Mouse (Mus musculus) adrenal gland (tissue): ENCODE data around the gene Tppp2.
"Not testable (repeated sequence)": the region's sequence is repeated elsewhere in the genome, so short reads cannot be mapped to it uniquely, and the experiment has no call there.

Experiments
- intact Hi-C: fragments of 180-260 bp; cut with DNase I; formaldehyde crosslinking; loops from one replicate; pipeline ENCODE4 v1.15.1; 2025

Tppp2 gene

DNA sequence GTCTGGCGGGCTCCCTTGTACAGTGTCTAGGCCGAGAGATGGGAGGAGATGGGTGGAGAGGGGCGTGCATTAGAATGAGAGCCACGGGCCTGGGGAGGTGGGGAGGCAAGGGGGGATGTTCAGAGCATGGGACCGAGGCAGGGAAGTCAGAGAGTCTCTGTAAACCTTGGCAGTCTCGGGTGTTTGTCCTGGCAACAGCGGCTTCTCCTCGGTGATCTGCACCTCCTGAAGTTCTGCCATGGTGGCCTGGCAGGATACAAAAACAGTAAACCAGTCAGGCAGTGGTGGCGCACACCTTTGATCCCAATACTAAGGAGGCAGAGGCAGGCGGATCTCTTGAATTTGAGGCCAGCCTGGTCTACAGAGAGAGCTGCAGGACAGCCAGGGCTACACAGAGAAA, 6.9 kb upstream of the Tppp2 start:
- intact Hi-C loops = no loop called here

GRCm38 (mm10) chr14:51912391-51913061, 5.7 kb upstream of the Tppp2 start:
- intact Hi-C loops = no loop called here

DNA sequence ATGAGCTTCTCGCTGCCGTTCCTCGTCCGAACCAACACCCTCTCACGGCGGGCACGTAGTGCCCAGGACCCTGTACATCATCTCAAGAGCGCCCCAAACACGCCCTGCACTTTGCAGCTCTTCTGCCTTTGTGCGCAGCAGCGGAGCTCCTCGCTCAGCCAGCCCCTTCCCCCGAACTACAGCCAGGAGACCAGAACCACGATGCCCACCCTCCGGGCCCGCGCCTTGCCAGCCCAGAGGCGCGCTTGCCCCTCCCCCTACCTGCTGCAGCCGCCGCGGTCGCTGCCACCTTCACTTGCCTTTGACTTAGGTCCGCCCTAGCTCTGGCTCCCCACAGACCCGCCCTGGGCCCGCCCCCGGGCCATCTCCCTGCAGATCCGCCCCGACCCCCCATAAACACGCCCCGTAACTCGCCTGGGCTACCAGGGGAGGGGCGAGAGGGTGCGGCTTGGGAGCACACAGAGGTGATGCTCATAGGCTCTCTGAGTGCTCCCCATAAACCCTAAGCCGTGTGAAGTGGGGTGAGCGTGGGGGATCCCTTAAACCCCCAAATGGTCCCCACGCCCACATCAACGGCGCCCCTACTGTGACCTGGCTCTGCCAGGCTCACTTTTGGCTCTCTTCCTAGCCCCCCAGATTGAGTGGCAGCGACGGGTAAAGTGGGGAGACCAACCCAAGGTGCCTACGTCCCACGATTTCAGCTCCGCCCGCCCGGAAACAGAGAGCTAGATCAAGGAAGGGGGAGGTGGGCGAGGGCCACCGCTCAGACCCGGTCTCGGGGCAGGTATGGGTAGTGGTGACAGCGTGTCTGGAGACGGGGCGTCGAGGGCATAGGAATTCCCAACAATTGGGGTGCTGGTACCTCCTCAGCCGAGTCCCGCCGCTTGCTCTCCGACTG, 4.9 kb upstream of the Tppp2 start:
- intact Hi-C loops = no loop called here

- intact Hi-C loops = no loop called here
These were observed 4.1 kb upstream of the Tppp2 start, which contains the start of gene Ndrg2 for GRCm38 (mm10) chr14:51913960-51914762. Gene Ndrg2 (minus strand): TSS chr14:51914158.

- intact Hi-C loops = no loop called here
These were observed 3.2 kb upstream of the Tppp2 start for GRCm38 (mm10) chr14:51915030-51915429.

- intact Hi-C loops = no loop called here
These were observed 1.7 kb upstream of the Tppp2 start for GRCm38 (mm10) chr14:51916539-51916938.

DNA sequence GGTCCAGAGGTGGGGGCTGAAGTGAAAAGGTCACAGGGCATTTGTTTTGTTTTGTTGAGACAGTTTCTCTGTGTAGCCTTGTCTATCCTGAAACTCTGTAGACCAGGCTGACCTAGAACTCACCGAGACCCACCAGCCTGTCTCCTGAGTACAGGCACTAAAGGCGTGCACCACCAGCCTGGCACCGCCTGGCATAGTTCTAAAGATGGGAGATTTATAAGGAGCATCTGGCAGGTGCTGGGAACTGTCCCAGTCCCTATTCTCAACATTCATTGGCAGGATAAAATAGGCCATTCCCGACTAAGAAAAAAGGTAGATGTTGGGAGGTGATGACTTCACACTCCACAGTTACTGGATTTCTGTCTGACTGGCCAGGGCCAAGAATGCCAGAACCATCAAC, 741 bp downstream of the Tppp2 start:
- intact Hi-C loops = no loop called here

GRCm38 (mm10) chr14:51921759-51922570, 3.7 kb downstream of the Tppp2 start:
- intact Hi-C loops = no loop called here

DNA sequence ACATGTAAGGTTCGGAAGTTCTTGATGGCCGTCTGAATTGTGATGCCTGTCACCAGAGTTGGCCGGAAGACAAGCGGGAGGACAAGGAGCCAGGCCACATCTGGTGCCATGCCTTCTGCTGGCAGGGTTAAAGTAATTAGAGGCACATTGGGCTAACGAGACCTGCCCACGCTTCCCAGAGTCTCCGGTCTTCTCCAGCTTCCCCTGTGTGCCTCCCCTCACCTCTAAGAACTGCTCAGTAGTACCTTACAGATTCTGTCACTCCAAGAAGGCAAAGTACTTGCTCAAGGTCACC, 4.3 kb downstream of the Tppp2 start, which contains the start of gene Rnase13:
TSS of gene Rnase13 (minus strand) at position 203 of the 295 bp plus-strand sequence.
- intact Hi-C loops = no loop called here

DNA sequence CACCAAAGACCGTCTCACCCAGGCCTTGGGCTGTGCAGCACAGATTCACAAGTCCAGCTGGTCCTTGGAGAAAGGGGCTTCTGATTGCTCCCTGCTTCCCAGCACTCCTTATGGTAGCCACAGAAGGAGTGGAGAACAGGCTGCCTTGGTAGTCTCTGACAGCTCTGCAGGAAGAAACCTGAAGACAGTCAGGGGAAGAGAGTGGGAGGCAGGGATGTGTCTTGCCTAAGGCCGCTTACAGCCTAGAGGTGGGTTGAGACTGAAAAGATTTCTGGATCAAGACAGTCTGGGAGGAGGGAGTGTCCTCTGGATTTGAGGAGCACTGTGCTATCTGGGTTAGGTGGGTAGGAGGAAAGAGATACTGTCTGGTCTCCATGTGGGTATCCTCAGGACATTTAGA, 4.7 kb downstream of the Tppp2 start:
- intact Hi-C loops = no loop called here

- intact Hi-C loops = no loop called here
These were observed 5.3 kb downstream of the Tppp2 start for GRCm38 (mm10) chr14:51923492-51923891.

DNA sequence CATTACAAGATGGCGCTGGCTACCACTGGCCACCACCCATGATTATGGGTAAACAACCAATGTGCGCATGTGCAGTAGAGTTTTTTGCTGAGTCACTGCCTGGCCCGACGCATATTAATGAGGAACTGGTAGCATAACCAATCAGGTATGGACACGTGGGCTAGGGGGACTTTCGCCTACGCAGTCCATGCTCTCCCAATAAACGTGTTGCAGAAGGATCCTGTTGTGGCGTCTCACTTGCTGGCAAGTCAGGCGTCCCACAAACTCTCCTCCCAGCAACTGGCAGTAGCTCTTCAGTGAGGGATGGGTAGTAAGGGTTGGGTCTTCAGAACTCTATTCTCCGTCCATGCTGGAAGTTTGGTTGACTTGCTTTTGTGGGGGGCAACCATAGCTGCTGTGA, 8.7 kb downstream of the Tppp2 start:
- intact Hi-C loops = not testable (repeated sequence)

DNA sequence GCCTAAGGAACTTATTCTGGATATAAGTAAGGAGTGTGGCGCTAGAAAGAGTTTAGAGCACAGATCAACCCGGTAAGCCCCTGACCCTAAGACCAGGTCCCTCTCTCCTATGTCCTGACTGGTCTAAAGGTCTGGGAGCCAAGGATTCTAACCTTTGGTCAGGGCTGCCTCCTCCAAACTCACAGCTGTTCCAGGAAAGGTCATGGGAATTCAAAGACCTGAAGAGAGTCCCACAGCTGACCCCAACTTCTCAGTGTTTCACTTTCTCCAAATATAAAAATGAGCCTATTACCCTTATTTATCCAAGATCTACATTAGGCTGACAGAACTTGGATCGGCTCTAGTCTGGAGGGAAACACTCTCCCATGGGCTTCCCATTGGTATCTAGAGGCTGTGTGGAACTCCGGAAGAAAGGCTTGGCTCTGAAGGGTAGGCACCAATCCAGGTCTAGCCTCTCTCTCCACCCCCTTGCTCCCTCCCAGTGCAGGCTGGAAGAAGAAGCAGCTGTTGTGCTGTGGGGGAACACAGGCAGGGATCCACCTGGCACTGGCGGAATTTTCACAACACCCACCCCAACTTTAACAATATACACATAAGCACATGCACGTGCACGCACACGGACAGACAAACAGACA, 11.2 kb downstream of the Tppp2 start:
- intact Hi-C loops = no loop called here

GRCm38 (mm10) chr14:51929968-51930367, 11.7 kb downstream of the Tppp2 start:
- intact Hi-C loops = loop anchor here (2.0 to 5.0 kb wide), 2 partner anchors 27 to 57 kb away; no protein-coding TSS in a partner anchor

DNA sequence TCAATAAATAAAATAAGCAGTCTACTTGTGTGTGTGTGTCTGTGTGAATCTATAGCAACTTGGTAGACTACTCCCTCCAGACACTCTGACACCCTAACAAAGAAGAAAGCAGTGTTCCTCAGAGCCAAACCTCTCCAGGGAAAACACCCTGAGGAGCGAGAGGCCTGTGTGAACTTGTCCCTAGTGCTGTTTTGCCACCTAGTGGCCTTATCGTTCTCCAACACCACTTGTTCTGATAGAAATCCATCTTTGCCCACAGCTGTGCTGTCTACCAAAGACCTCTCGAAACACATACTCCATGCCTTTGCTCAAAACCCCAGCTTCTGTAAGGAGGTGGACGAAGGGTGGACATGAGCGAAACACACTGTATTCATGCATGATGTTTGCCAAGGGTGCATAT, 12.6 kb downstream of the Tppp2 start:
- intact Hi-C loops = loop anchor here (2.0 to 5.0 kb wide), 2 partner anchors 28 to 56 kb away; no protein-coding TSS in a partner anchor

DNA sequence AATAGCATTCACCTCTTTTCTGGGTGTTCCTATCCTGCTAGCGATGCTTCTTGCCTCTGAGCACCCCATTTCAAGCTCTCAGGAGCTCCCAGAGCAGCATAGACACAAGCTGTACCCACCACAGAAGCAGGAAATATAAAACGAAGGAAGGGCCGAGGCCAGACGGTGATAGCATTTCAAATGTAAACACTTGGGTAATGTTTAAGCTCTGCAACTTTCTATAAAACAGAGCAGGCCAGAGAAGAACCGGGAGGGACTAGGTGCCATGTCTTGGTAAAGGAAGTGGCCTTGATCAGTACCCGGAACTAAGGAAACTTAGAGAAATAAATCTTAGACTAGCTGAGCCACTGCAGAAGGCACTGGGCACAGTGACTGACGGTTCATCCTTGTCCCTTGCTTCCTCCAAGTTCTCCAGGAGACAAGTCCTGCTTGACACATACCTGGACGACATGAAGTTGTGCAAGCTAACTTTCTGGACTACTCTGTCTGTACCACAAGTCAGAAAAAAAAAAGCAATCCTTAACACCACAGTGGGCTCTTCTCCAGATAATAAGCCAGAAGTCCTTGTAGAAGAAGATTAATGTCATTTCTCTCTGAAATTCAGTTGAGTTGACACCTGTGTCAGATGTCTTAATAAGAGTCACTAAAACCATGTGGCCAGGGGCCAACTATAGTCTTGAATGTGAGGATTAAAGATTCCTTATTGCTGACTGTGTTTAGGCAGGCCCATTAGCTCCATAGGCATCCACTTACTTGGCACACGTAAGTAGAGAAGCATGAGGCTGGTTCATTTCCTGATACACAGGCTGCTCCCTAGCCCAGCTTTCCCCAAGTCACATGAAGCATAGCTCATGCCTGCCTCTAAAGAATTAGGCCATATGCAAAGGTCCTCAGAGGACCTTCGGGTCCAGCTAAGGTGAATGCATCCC, 14.1 kb downstream of the Tppp2 start:
- intact Hi-C loops = loop anchor here (5.0 kb wide), 1 partner anchor 55 kb away; no protein-coding TSS in a partner anchor

GRCm38 (mm10) chr14:51939005-51939404, 20.8 kb downstream of the Tppp2 start:
- intact Hi-C loops = no loop called here

DNA sequence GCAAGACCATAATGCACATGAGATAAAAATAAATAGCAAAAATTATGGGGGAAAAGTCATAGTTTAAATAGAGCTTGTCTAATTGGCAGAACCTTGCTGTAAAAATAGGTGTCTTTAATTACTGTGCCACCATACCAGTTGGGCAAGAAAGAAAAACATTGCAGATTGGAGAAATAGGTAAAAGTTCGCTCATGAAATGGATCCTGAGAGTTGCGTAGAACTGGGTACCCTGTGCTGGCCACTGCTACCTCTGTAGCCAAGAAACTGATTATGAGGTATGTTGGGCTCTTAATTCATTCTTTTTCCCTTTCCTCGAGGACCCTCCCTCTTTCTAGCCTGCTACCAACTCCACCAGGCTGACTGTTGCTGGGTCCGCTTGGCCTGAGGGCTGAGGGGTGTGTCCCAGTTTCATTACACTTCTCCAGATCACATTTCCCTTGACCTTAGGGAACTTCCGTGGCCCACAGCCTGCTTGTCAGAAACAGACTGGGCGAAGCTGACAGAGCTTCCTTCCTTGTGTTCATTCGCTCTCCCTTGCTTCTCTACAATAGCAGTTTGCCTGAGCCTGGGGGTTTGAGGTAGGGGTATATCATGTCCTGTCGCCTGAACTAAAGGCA, 22.8 kb downstream of the Tppp2 start:
- intact Hi-C loops = no loop called here

GRCm38 (mm10) chr14:51941577-51941976, 23.4 kb downstream of the Tppp2 start:
- intact Hi-C loops = no loop called here
